23 mouse cellular contexts compared by ENCODE assay signal in the genomic region with DNA sequence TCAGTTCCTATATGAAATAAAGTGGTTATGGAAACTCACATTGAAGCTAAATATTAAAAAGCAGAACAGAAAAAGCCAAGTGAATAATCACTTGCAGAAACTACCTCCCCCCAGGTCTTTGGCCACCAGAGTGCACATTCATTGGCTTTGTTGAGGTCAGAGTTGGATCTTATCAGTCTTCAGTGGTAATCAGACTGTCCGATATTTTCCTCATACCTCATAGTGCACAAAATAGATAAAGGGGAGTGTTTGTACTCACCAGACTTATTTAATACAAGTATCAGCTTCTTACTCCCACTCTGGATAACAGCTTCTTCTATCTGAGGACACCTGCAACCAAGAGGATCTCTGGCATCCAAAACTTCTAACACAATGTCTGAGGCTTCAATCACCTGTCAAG. TPM values are rescaled to one million over a fixed set of nuclear protein-coding genes. Genes with fewer than 3 reads are reported as not detected.
DNase-seq lines count a peak whose midpoint lies in the region; ATAC-seq and TF ChIP-seq lines count a peak whose summit lies in the region.
"Had no signal": no experiment of that assay in that cellular context is flagged by ENCODE, and none has a peak within 500 bp of the region (broad histone marks: within the 10 kb centered on the region; RNA-seq: fewer than 3 reads in every experiment).

No protein-coding gene starts in this region.

- TF ChIP-seq POLR2A in CH12.LX (IDR thresholded peaks at IDR 0.05; ENCODE audit: low read depth, low read length) (no peak), MEL (IDR thresholded peaks at IDR 0.05; ENCODE audit: control insufficient read depth in 1 of 2, insufficient read depth in 1 of 2, low read depth in 1 of 2, low read length in 2 of 2, poor library complexity in 1 of 2) (peak in 1 of 2 experiments; percentile 42; a peak in 1 of 4 replicates)

- TF ChIP-seq RAD21 in CH12.LX (IDR thresholded peaks at IDR 0.05; ENCODE audit: low read depth, low read length) (no peak), MEL (IDR thresholded peaks at IDR 0.05; ENCODE audit: low read depth, low read length) (no peak)

- peak overlapping the region; percentile 41 for H3K4me2 ChIP-seq in CH12.LX (ENCODE audit: insufficient read depth, low read depth, poor library complexity, severe bottlenecking)
- H3K4me2 ChIP-seq in liver, embryonic 14.5 days (ENCODE audit: low read depth): peak overlapping the region; percentile 80
- no peak overlapping the region for H3K4me2 ChIP-seq in hindbrain, embryonic 13.5 days
- H3K4me2 ChIP-seq: embryonic facial prominence, embryonic 15.5 days; forebrain, embryonic 15.5 days; hindbrain, embryonic 12.5 days had no signal

- H3K36me3 ChIP-seq in CH12.LX (replicated peaks in 1 of 2; ENCODE audit: control insufficient read depth in 1 of 2, insufficient read depth in 1 of 2, low read length in 1 of 2) (peaks cover 53 to 67% of the 10 kb centered on the region in 2 experiments), MEL (ENCODE audit: control insufficient read depth in 1 of 2, insufficient read depth in 2 of 2, low read length in 2 of 2) (peaks cover 45 to 46% of the 10 kb centered on the region in 2 experiments)
- H3K36me3 ChIP-seq in liver, embryonic 14.5 days (replicated peaks; ENCODE audit: control insufficient read depth, insufficient read depth, low read depth): peaks cover 61% of the 10 kb centered on the region
- H3K36me3 ChIP-seq in hindbrain, embryonic 13.5 days: peaks cover 61% of the 10 kb centered on the region

- H3K9ac ChIP-seq in CH12.LX (ENCODE audit: insufficient read depth, low read depth) (0 out of 2 replicates have a peak overlapping the region, but pooled peaks have one; percentile 98), MEL (ENCODE audit: control insufficient read depth, low read depth, low read length, poor library complexity, severe bottlenecking) (peak overlapping the region; percentile 97; the same call in 1 of the 2 replicates)
- no peak overlapping the region; the same call in 1 of the 2 replicates for H3K9ac ChIP-seq in liver, embryonic 14.5 days (replicated peaks)
- no peak overlapping the region for H3K9ac ChIP-seq in hindbrain, embryonic 13.5 days
- H3K9ac ChIP-seq: embryonic facial prominence, embryonic 15.5 days; forebrain, embryonic 15.5 days; hindbrain, embryonic 12.5 days had no signal

- H3K4me3 ChIP-seq in CH12.LX (replicated peaks in 1 of 3; ENCODE audit: low read depth in 2 of 3, low read length in 2 of 3, poor library complexity in 1 of 3) (peak overlapping the region in 1 of 3 experiments; percentile 96), MEL (ENCODE audit: control insufficient read depth in 1 of 2, insufficient read depth in 1 of 2, low read depth in 2 of 2, low read length in 2 of 2) (peak overlapping the region in 1 of 2 experiments; percentile 90; a peak in 2 of 4 replicates)
- no peak overlapping the region for H3K4me3 ChIP-seq in liver, embryonic 14.5 days (ENCODE audit: insufficient read depth in 1 of 2, low read depth in 2 of 2, low read length in 2 of 2)
- no peak overlapping the region for H3K4me3 ChIP-seq in hindbrain, embryonic 13.5 days
- H3K4me3 ChIP-seq: embryonic facial prominence, embryonic 15.5 days; forebrain, embryonic 15.5 days; heart, embryonic 10.5 days; hindbrain, embryonic 12.5 days had no signal

- H3K4me1 ChIP-seq in CH12.LX (ENCODE audit: control insufficient read depth in 1 of 2, insufficient read depth in 2 of 2) (peaks cover 9 to 41% of the 10 kb centered on the region in 2 experiments), MEL (ENCODE audit: control insufficient read depth in 1 of 2, insufficient read depth in 2 of 2, low read length in 2 of 2) (peaks cover 18 to 21% of the 10 kb centered on the region in 2 experiments)
- H3K4me1 ChIP-seq in liver, embryonic 14.5 days (replicated peaks; ENCODE audit: control insufficient read depth in 2 of 2, insufficient read depth in 2 of 2, low read length in 1 of 2): peaks cover 19 to 20% of the 10 kb centered on the region in 2 experiments
- peaks cover 26% of the 10 kb centered on the region for H3K4me1 ChIP-seq in hindbrain, embryonic 13.5 days (replicated peaks)

- no peak overlapping the region for H3K27ac ChIP-seq in CH12.LX (ENCODE audit: insufficient read depth, low read depth)
- H3K27ac ChIP-seq in MEL (ENCODE audit: control insufficient read depth, low read depth, low read length): peak overlapping the region; percentile 84
- no peak overlapping the region for H3K27ac ChIP-seq in liver, embryonic 14.5 days
- H3K27ac ChIP-seq in hindbrain, embryonic 13.5 days: no peak overlapping the region
- H3K27ac ChIP-seq: embryonic facial prominence, embryonic 15.5 days; forebrain, embryonic 15.5 days; heart, embryonic 10.5 days; hindbrain, embryonic 12.5 days; hindbrain, postnatal 0 days had no signal

- dilution Hi-C loops in CH12.LX (cut with MboI; ENCODE audit: extremely low pct_ligation_motif_present, extremely low pct_unique_long_range_greater_than_20kb, low sequenced_read_pairs): no loop called here

- H3K9me3 ChIP-seq in CH12.LX (replicated peaks; ENCODE audit: low read length) (no peaks in the 10 kb centered on the region), MEL (replicated peaks; ENCODE audit: insufficient read depth, low read length) (no peaks in the 10 kb centered on the region)
- no peaks in the 10 kb centered on the region for H3K9me3 ChIP-seq in liver, embryonic 14.5 days (ENCODE audit: control insufficient read depth, low read length)
- no peaks in the 10 kb centered on the region for H3K9me3 ChIP-seq in hindbrain, embryonic 13.5 days
- H3K9me3 ChIP-seq: embryonic facial prominence, embryonic 15.5 days; forebrain, embryonic 15.5 days; heart, embryonic 10.5 days; hindbrain, embryonic 12.5 days had no signal

- H3K79me2 ChIP-seq in CH12.LX (replicated peaks; ENCODE audit: control insufficient read depth, extremely low read depth, insufficient read depth, poor library complexity, severe bottlenecking) (peaks cover 52% of the 10 kb centered on the region), MEL (ENCODE audit: control insufficient read depth, insufficient read depth, low read length, poor library complexity) (peaks cover 42% of the 10 kb centered on the region)

- DNase-seq in 416B (ENCODE audit: low read depth) (peak; percentile 62), CH12.LX (ENCODE audit: extremely low read depth) (no peak), MEL (ENCODE audit: low read depth, low spot score) (peak; percentile 45)
- DNase-seq in liver, embryonic 14.5 days (ENCODE audit: low read depth in 3 of 3, low spot score in 3 of 3): no peak
- no peak for DNase-seq in thymus, adult 18-20 months
- DNase-seq in ovary, postnatal 36 days (ENCODE audit: low spot score): no peak
- DNase-seq in right cerebral cortex, postnatal 25 days: no peak
- DNase-seq: adrenal gland, postnatal 10 days; B cell, adult 2 months; cerebellum, adult 11-12 months; cerebellum, adult 9-10 months; cerebellum, postnatal 25 days; gastrocnemius, postnatal 10 days; heart, adult 18-20 months; heart, postnatal 10 days; heart, postnatal 4 days had no signal

- ATAC-seq in liver, embryonic 14.5 days (ENCODE audit: insufficient read depth): no peak
- no peak for ATAC-seq in hindbrain, embryonic 13.5 days (ENCODE audit: low FRiP score)
- ATAC-seq: CD4-positive, CD25-positive, alpha-beta regulatory T cell, adult 4 months; forebrain, embryonic 15.5 days; hindbrain, postnatal 0 days had no signal

- TF ChIP-seq CTCF in CH12.LX (conservative IDR thresholded peaks at IDR 0.05 in 1 of 2, IDR thresholded peaks at IDR 0.05 in 1 of 2; ENCODE audit: low read depth in 2 of 2, low read length in 2 of 2): no peak
- TF ChIP-seq CTCF in MEL (IDR thresholded peaks at IDR 0.05 in 2 of 3, conservative IDR thresholded peaks at IDR 0.05 in 1 of 3; ENCODE audit: control insufficient read depth in 1 of 3, insufficient read depth in 1 of 3, low read depth in 2 of 3, low read length in 3 of 3, poor library complexity in 1 of 3, severe bottlenecking in 1 of 3): no peak
- TF ChIP-seq CTCF in liver, embryonic 14.5 days (IDR thresholded peaks at IDR 0.05; ENCODE audit: low read depth): no peak

- WGBS in liver, embryonic 14.5 days (ENCODE audit: insufficient replicate concordance): 8% methylated on average over 1 of the region's 1 CpGs
- WGBS in hindbrain, embryonic 13.5 days: 92% methylated on average over 1 of the region's 1 CpGs

- H3K27me3 ChIP-seq in CH12.LX (replicated peaks) (no peaks in the 10 kb centered on the region), MEL (ENCODE audit: control insufficient read depth in 1 of 2, insufficient read depth in 2 of 2, low read length in 2 of 2) (no peaks in the 10 kb centered on the region)
- no peaks in the 10 kb centered on the region for H3K27me3 ChIP-seq in liver, embryonic 14.5 days (ENCODE audit: control insufficient read depth, insufficient read depth, low read length)
- no peaks in the 10 kb centered on the region for H3K27me3 ChIP-seq in hindbrain, embryonic 13.5 days
- H3K27me3 ChIP-seq: embryonic facial prominence, embryonic 15.5 days; forebrain, embryonic 15.5 days; hindbrain, embryonic 12.5 days had no signal

- in situ Hi-C loops in CH12.LX (cut with MboI; ENCODE audit: low pct_ligation_motif_present, low pct_unique_long_range_greater_than_20kb, low sequenced_read_pairs): no loop called here

- TF ChIP-seq EP300 in CH12.LX (IDR thresholded peaks at IDR 0.05; ENCODE audit: low read length) (no peak), MEL (IDR thresholded peaks at IDR 0.05; ENCODE audit: low read depth in 1 of 2, low read length in 2 of 2) (peak; percentile 14 to 58; a peak in 3 of 4 replicates)
- no peak for TF ChIP-seq EP300 in liver, embryonic 14.5 days (IDR thresholded peaks at IDR 0.05; ENCODE audit: low read depth)

RNA-seq across cellular contexts. Expression of a gene that starts 2.9 kb away (rescaled TPM):
- total RNA-seq in CH12.LX (2012; rRNA removed) (20.4 and 25.6 TPM in 2 replicates), CH12.LX (2014; rRNA removed) (22.6 and 24.6 TPM in 2 replicates), MEL (2012; rRNA removed) (28.7 and 31.1 TPM in 2 replicates)
- polyA plus RNA-seq in CH12.LX (2012; ENCODE audit: insufficient read length, low read depth) (22.5 and 28.8 TPM in 2 replicates), MEL (2012; ENCODE audit: insufficient read depth in 1 of 2, insufficient read length in 2 of 2, low read depth in 1 of 2, low replicate concordance in 2 of 2, missing spikeins in 1 of 2) (10 to 100 TPM; 32.4 to 62.0 TPM)
- 7.2 and 10.3 TPM in 2 replicates for polyA plus RNA-seq in liver, embryonic 14.5 days (2012; rRNA removed)
- polyA plus RNA-seq in liver, embryonic 14.5 days (2014; fragmentation: Nextera tagmentation; extraction: Ambion mirVana): 35.3 and 36.9 TPM in 2 replicates
- 146 and 151 TPM in 2 replicates for polyA plus RNA-seq in hindbrain, embryonic 13.5 days (2015; fragmentation: Nextera tagmentation; extraction: Ambion mirVana)

RNA-seq across cellular contexts. Expression of a gene that starts 2.9 kb away (rescaled TPM):
- total RNA-seq in CH12.LX (2012; rRNA removed) (136 and 207 TPM in 2 replicates), CH12.LX (2014; rRNA removed) (321 and 385 TPM in 2 replicates), MEL (2012; rRNA removed) (217 and 257 TPM in 2 replicates)
- polyA plus RNA-seq in CH12.LX (2012; ENCODE audit: insufficient read length, low read depth) (364 and 365 TPM in 2 replicates), MEL (2012; ENCODE audit: insufficient read depth in 1 of 2, insufficient read length in 2 of 2, low read depth in 1 of 2, low replicate concordance in 2 of 2, missing spikeins in 1 of 2) (100 to 1,000 TPM; 151 to 332 TPM)
- polyA plus RNA-seq in liver, embryonic 14.5 days (2012; rRNA removed): 50.2 and 88.0 TPM in 2 replicates
- 90.8 and 91.8 TPM in 2 replicates for polyA plus RNA-seq in liver, embryonic 14.5 days (2014; fragmentation: Nextera tagmentation; extraction: Ambion mirVana)
- 52.8 and 52.9 TPM in 2 replicates for polyA plus RNA-seq in hindbrain, embryonic 13.5 days (2015; fragmentation: Nextera tagmentation; extraction: Ambion mirVana)

RNA-seq across cellular contexts. Expression of a gene that starts 14.6 kb away (rescaled TPM):
- total RNA-seq in CH12.LX (2012; rRNA removed) (150 and 179 TPM in 2 replicates), CH12.LX (2014; rRNA removed) (344 and 351 TPM in 2 replicates), MEL (2012; rRNA removed) (165 and 208 TPM in 2 replicates)
- polyA plus RNA-seq in CH12.LX (2012; ENCODE audit: insufficient read length, low read depth) (176 and 181 TPM in 2 replicates), MEL (2012; ENCODE audit: insufficient read depth in 1 of 2, insufficient read length in 2 of 2, low read depth in 1 of 2, low replicate concordance in 2 of 2, missing spikeins in 1 of 2) (100 to 1,000 TPM; 188 to 419 TPM)
- polyA plus RNA-seq in liver, embryonic 14.5 days (2012; rRNA removed): 157 and 292 TPM in 2 replicates
- 307 and 323 TPM in 2 replicates for polyA plus RNA-seq in liver, embryonic 14.5 days (2014; fragmentation: Nextera tagmentation; extraction: Ambion mirVana)
- 322 and 337 TPM in 2 replicates for polyA plus RNA-seq in hindbrain, embryonic 13.5 days (2015; fragmentation: Nextera tagmentation; extraction: Ambion mirVana)

RNA-seq across cellular contexts. Expression of a gene that starts 14.9 kb away (rescaled TPM):
- total RNA-seq in CH12.LX (2012; rRNA removed) (12.6 and 13.8 TPM in 2 replicates), CH12.LX (2014; rRNA removed) (22.5 and 24.9 TPM in 2 replicates), MEL (2012; rRNA removed) (14.7 and 15.6 TPM in 2 replicates)
- polyA plus RNA-seq in CH12.LX (2012; ENCODE audit: insufficient read length, low read depth) (11.1 and 11.7 TPM in 2 replicates), MEL (2012; ENCODE audit: insufficient read depth in 1 of 2, insufficient read length in 2 of 2, low read depth in 1 of 2, low replicate concordance in 2 of 2, missing spikeins in 1 of 2) (10 to 100 TPM in 1 of 2 experiments, not detected in 1; 19.2 TPM)
- polyA plus RNA-seq in liver, embryonic 14.5 days (2012; rRNA removed): 12.6 and 18.4 TPM in 2 replicates
- 17.5 and 17.7 TPM in 2 replicates for polyA plus RNA-seq in liver, embryonic 14.5 days (2014; fragmentation: Nextera tagmentation; extraction: Ambion mirVana)
- 62.8 and 66.7 TPM in 2 replicates for polyA plus RNA-seq in hindbrain, embryonic 13.5 days (2015; fragmentation: Nextera tagmentation; extraction: Ambion mirVana)

Comparison
In these comparisons a context has a peak if more than half of its experiments do, and no peak if none do; other contexts are left out.
1. DNase-seq: peak in 416B (single experiment) and MEL (single experiment); none in CH12.LX (single experiment), liver, embryonic 14.5 days (0 of 3), thymus, adult 18-20 months (0 of 2), ovary, postnatal 36 days (single experiment) and right cerebral cortex, postnatal 25 days (single experiment).
2. H3K9ac ChIP-seq: peak in CH12.LX (single experiment) and MEL (single experiment); none in liver, embryonic 14.5 days (single experiment) and hindbrain, embryonic 13.5 days (single experiment).